Mouse (Mus musculus) limb, embryonic 14.5 days (tissue): ENCODE results near the gene Epha6. TPM values are rescaled to one million over a fixed set of nuclear protein-coding genes. Genes with fewer than 3 reads are reported as not detected.

ENCODE experiments used
- ATAC-seq: fragments of 200-750 bp; cut with Nextera tagmentation; 2 replicates; pipeline ENCODE4 v1.8.0; 2017; ENCODE audit warnings: low read depth, moderate number of reproducible peaks, moderate TSS enrichment; ENCODE audit not compliant: low FRiP score
- DNase-seq: peaks from one replicate; pipeline ENCODE4 v3.0.0-alpha.2; 2015; ENCODE audit warnings: low spot score
- H3K27ac ChIP-seq: fragments of 300-500 bp; sonication (generic); replicated peaks from 2 replicates; pipeline ENCODE4 v1.5.1; 2014; ENCODE audit warnings: low read depth, mild to moderate bottlenecking, low read length, moderate library complexity, mixed read lengths
- H3K27me3 ChIP-seq: fragments of 300-500 bp; sonication (generic); 2 replicates; pipeline ENCODE4 v1.6.1; 2014; ENCODE audit warnings: low read length, mixed read lengths; ENCODE audit not compliant: control insufficient read depth, insufficient read depth
- H3K36me3 ChIP-seq: fragments of 300-500 bp; sonication (generic); 2 replicates; pipeline ENCODE4 v1.6.1; 2014; ENCODE audit warnings: mild to moderate bottlenecking, low read length, moderate library complexity, mixed read lengths; ENCODE audit not compliant: control insufficient read depth, insufficient read depth
- H3K4me1 ChIP-seq: fragments of 300-500 bp; sonication (generic); 2 replicates; pipeline ENCODE4 v1.6.1; 2014; ENCODE audit warnings: antibody characterized with exemption, low read length, mixed read lengths; ENCODE audit not compliant: control insufficient read depth, insufficient read depth
- H3K4me2 ChIP-seq: fragments of 300-500 bp; sonication (generic); replicated peaks from 2 replicates; pipeline ENCODE4 v1.6.1; 2014; ENCODE audit warnings: low read depth, mild to moderate bottlenecking, low read length, moderate library complexity; ENCODE audit not compliant: severe bottlenecking
- H3K4me3 ChIP-seq: fragments of 300-500 bp; sonication (generic); replicated peaks from 2 replicates; pipeline ENCODE4 v1.5.1; 2014; ENCODE audit warnings: low read length
- H3K9ac ChIP-seq: fragments of 300-500 bp; sonication (generic); 2 replicates; pipeline ENCODE4 v1.6.1; 2014; ENCODE audit warnings: mild to moderate bottlenecking, low read depth, low read length, moderate library complexity; ENCODE audit not compliant: severe bottlenecking
- H3K9me3 ChIP-seq: fragments of 300-500 bp; sonication (generic); 2 replicates; pipeline ENCODE4 v1.6.1; 2016; ENCODE audit warnings: low read length; ENCODE audit not compliant: control insufficient read depth
- POLR2A ChIP-seq: fragments of 200-500 bp; IDR thresholded peaks from 2 replicates; pipeline ENCODE4 v1.8.0; 2012; ENCODE audit warnings: inconsistent platforms, mild to moderate bottlenecking, moderate library complexity, borderline replicate concordance; ENCODE audit not compliant: insufficient read depth, insufficient read length; ENCODE audit errors: extremely low read depth
- WGBS: fragments of 180-500 bp; shearing (Covaris S2); extraction: QIAGEN DNeasy Blood & Tissue Kit; methylation state at CpG from one replicate; pipeline ENCODE4 v1.1.7; 2014; 5-methylcytosine and 5-hydroxymethylcytosine counted together
- polyA plus RNA-seq, 2 experiments: library from polyadenylated mRNA; depleted of rRNA in 1 of 2; stranded (reverse) in 1 of 2; unstranded in 1 of 2; fragments of >200 nt; fragmentation: Nextera tagmentation in 1 of 2; extraction: Ambion mirVana in 1 of 2; gene quantifications; 2 replicates each; pipeline versions ENCODE4 v1.2.1 to v1.2.3; 2012 to 2014

Epha6 gene
- polyA plus RNA-seq, 2 experiments = 0.35 to 0.67 TPM

- H3K4me2 ChIP-seq = no peak overlapping the region
- H3K27me3 ChIP-seq = no peaks in the 10 kb centered on the region
- no peak for DNase-seq
- WGBS = 85% methylated on average over 7 of the region's 7 CpGs
- no peak overlapping the region for H3K9ac ChIP-seq
- ATAC-seq = no peak
- no peak for TF ChIP-seq POLR2A
- H3K36me3 ChIP-seq = no peaks in the 10 kb centered on the region
- H3K4me3 ChIP-seq = no peak overlapping the region
- no peaks in the 10 kb centered on the region for H3K9me3 ChIP-seq
- no peaks in the 10 kb centered on the region for H3K4me1 ChIP-seq
- no peak overlapping the region for H3K27ac ChIP-seq
These were observed 835.4 kb downstream of the Epha6 start for GRCm38 (mm10) chr16:59769936-59770335.

GRCm38 (mm10) chr16:59760875-59761274, 844.5 kb downstream of the Epha6 start:
- H3K36me3 ChIP-seq = no peaks in the 10 kb centered on the region
- H3K27me3 ChIP-seq = no peaks in the 10 kb centered on the region
- no peak for ATAC-seq
- no peak overlapping the region for H3K27ac ChIP-seq
- 77% methylated on average over 4 of the region's 4 CpGs for WGBS
- no peak for DNase-seq
- no peak for TF ChIP-seq POLR2A
- H3K4me2 ChIP-seq = no peak overlapping the region
- no peak overlapping the region for H3K9ac ChIP-seq
- H3K4me1 ChIP-seq = no peaks in the 10 kb centered on the region
- no peak overlapping the region for H3K4me3 ChIP-seq
- H3K9me3 ChIP-seq = no peaks in the 10 kb centered on the region

- WGBS = 90% methylated on average over 4 of the region's 4 CpGs
- Histone ChIP-seq H3K4me3 (no peak overlapping the region), H3K9ac (no peak overlapping the region), H3K4me1 (no peaks in the 10 kb centered on the region), H3K9me3 (no peaks in the 10 kb centered on the region), H3K27me3 (no peaks in the 10 kb centered on the region), H3K4me2 (no peak overlapping the region), H3K27ac (no peak overlapping the region), H3K36me3 (no peaks in the 10 kb centered on the region)
- ATAC-seq = no peak
- no peak for DNase-seq
- no peak for TF ChIP-seq POLR2A
These were observed 854.4 kb downstream of the Epha6 start for GRCm38 (mm10) chr16:59750905-59751304.

GRCm38 (mm10) chr16:59743669-59744068, 861.7 kb downstream of the Epha6 start:
- DNase-seq = peak; percentile 93
- peak; percentile 44 for ATAC-seq
- Histone ChIP-seq H3K4me1 (no peaks in the 10 kb centered on the region), H3K4me2 (no peak overlapping the region), H3K9ac (no peak overlapping the region), H3K9me3 (no peaks in the 10 kb centered on the region), H3K4me3 (no peak overlapping the region), H3K27me3 (no peaks in the 10 kb centered on the region), H3K27ac (no peak overlapping the region), H3K36me3 (no peaks in the 10 kb centered on the region)
- TF ChIP-seq POLR2A = no peak
- 53% methylated on average over 1 of the region's 1 CpGs for WGBS

- H3K27ac ChIP-seq = no peak overlapping the region
- H3K4me2 ChIP-seq = no peak overlapping the region
- no peaks in the 10 kb centered on the region for H3K27me3 ChIP-seq
- ATAC-seq (no peak), DNase-seq (no peak)
- H3K4me1 ChIP-seq = no peaks in the 10 kb centered on the region
- H3K4me3 ChIP-seq = no peak overlapping the region
- no peaks in the 10 kb centered on the region for H3K36me3 ChIP-seq
- H3K9me3 ChIP-seq = no peaks in the 10 kb centered on the region
- TF ChIP-seq POLR2A = no peak
- WGBS = 75% methylated on average over 4 of the region's 4 CpGs
- no peak overlapping the region for H3K9ac ChIP-seq
These were observed 889.8 kb downstream of the Epha6 start for GRCm38 (mm10) chr16:59715524-59715923.

GRCm38 (mm10) chr16:59693230-59693629, 912.1 kb downstream of the Epha6 start:
- no peaks in the 10 kb centered on the region for H3K36me3 ChIP-seq
- H3K4me3 ChIP-seq = no peak overlapping the region
- no peaks in the 10 kb centered on the region for H3K4me1 ChIP-seq
- H3K27ac ChIP-seq = no peak overlapping the region
- no peak overlapping the region for H3K4me2 ChIP-seq
- ATAC-seq (no peak), DNase-seq (no peak)
- 94% methylated on average over 7 of the region's 7 CpGs for WGBS
- TF ChIP-seq POLR2A = no peak
- no peaks in the 10 kb centered on the region for H3K27me3 ChIP-seq
- no peaks in the 10 kb centered on the region for H3K9me3 ChIP-seq
- no peak overlapping the region for H3K9ac ChIP-seq
